Mouse (Mus musculus) ES-Bruce4 (cell line): ENCODE results near the gene Trim69.

ENCODE experiments used
- CTCF ChIP-seq: IDR thresholded peaks from one replicate; pipeline ENCODE4 v1.8.1; 2011; ENCODE audit warnings: low read depth, low read length
- EP300 ChIP-seq: IDR thresholded peaks from 2 replicates; pipeline ENCODE4 v1.6.1; 2011; ENCODE audit warnings: low read depth, low read length; ENCODE audit not compliant: insufficient read depth
- POLR2A ChIP-seq: IDR thresholded peaks from one replicate; pipeline ENCODE4 v1.8.1; 2011; ENCODE audit warnings: low read length; ENCODE audit not compliant: insufficient read depth

- TF ChIP-seq POLR2A: no peak
- TF ChIP-seq EP300: no peak
- TF ChIP-seq CTCF: no peak
These were observed 43.6 kb upstream of the Trim69 start for GRCm38 (mm10) chr2:122116888-122117287.
